ENCODE assay signal across 7 mouse cellular contexts in the genomic region with DNA sequence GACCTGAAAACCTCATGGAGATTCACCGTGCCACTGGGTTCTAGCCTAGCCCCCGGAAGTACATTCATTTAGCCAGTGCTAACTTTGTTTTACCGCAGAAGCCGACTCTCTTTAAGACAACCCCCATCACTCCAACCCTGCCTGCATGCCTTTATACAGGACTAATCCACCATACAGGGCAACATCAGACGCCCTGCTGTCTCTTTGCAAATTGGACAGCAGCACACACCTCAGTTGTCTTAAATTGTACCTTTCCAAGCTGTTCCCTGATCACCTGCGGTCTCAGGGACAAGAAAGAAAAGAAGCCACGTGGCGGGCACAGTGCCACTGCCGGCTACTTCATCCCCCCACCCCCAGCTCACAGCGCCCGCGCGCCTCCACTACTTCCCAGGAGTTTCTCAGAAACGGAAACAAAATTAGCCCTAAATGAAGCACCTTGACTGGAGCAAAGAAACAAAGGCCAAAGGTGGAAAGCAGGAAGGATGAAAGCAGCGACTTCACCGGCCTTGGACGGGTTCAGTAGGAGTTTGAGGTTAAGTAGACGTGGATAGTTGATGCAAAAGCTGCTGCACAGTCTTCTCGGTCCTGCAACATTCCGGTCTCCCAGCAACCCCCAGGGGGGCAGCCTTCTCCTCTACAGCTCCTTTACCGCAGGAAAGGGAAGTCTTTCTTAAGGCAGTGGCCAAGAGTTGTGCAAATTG.
A peak's percentile ranks its signal among the peaks of the same experiment; 100 is the strongest.
DNase-seq lines count a peak whose midpoint lies in the region; ATAC-seq and TF ChIP-seq lines count a peak whose summit lies in the region.

No protein-coding gene starts in this region.

- no peak for ATAC-seq in embryonic facial prominence, embryonic 11.5 days (replicated peaks; ENCODE audit: insufficient number of reproducible peaks, low FRiP score, low TSS enrichment, low read depth)
- no peak for ATAC-seq in hindbrain, embryonic 16.5 days
- ATAC-seq in liver, embryonic 13.5 days (ENCODE audit: low read depth), result peak; percentile 25; the same call in 1 of the 2 replicates

- 6% methylated on average over 21 of the region's 21 CpGs for WGBS in bone marrow, adult 2 months
- 6% methylated on average over 21 of the region's 21 CpGs for WGBS in embryonic facial prominence, embryonic 11.5 days
- WGBS in hindbrain, embryonic 16.5 days, result 4% methylated on average over 21 of the region's 21 CpGs
- WGBS in liver, embryonic 13.5 days (ENCODE audit: insufficient replicate concordance), result 10% methylated on average over 21 of the region's 21 CpGs
- WGBS in small intestine, adult 2 months, result 5% methylated on average over 21 of the region's 21 CpGs

- no peaks in the 10 kb centered on the region for H3K9me3 ChIP-seq in embryonic facial prominence, embryonic 11.5 days (replicated peaks; ENCODE audit: control insufficient read depth, low read length)
- no peaks in the 10 kb centered on the region for H3K9me3 ChIP-seq in hindbrain, embryonic 16.5 days (ENCODE audit: control insufficient read depth, low read length)
- no peaks in the 10 kb centered on the region for H3K9me3 ChIP-seq in liver, embryonic 13.5 days (replicated peaks)

- intact Hi-C loops in left cerebral cortex, postnatal 36 days (cut with DNase I), result no loop called here

- no peak for TF ChIP-seq CTCF in bone marrow, adult 2 months (IDR thresholded peaks at IDR 0.05; ENCODE audit: control insufficient read depth, insufficient read depth, low read length)
- no peak for TF ChIP-seq CTCF in small intestine, adult 2 months (IDR thresholded peaks at IDR 0.05; ENCODE audit: extremely low read depth, insufficient read length, insufficient replicate concordance, low read depth, low read length)

- no peaks in the 10 kb centered on the region for H3K27me3 ChIP-seq in embryonic facial prominence, embryonic 11.5 days (ENCODE audit: control insufficient read depth, insufficient read depth, low read length)
- no peaks in the 10 kb centered on the region for H3K27me3 ChIP-seq in hindbrain, embryonic 16.5 days (replicated peaks; ENCODE audit: control insufficient read depth, insufficient read depth, low read length)
- peaks cover 6% of the 10 kb centered on the region; the same call in 1 of the 2 replicates for H3K27me3 ChIP-seq in liver, embryonic 13.5 days
- no peaks in the 10 kb centered on the region for H3K27me3 ChIP-seq in small intestine, adult 2 months (ENCODE audit: control insufficient read depth, insufficient read depth, low read length)

- H3K4me1 ChIP-seq in bone marrow, adult 2 months (ENCODE audit: control insufficient read depth, insufficient read depth, low read length), result no peaks in the 10 kb centered on the region; the same call in 1 of the 2 replicates
- peaks cover 4% of the 10 kb centered on the region; the same call in 1 of the 2 replicates for H3K4me1 ChIP-seq in embryonic facial prominence, embryonic 11.5 days (ENCODE audit: control insufficient read depth, insufficient read depth, low read length)
- H3K4me1 ChIP-seq in hindbrain, embryonic 16.5 days (ENCODE audit: control insufficient read depth, insufficient read depth, low read depth, low read length), result peaks cover 8% of the 10 kb centered on the region
- peaks cover 21% of the 10 kb centered on the region for H3K4me1 ChIP-seq in liver, embryonic 13.5 days (replicated peaks)
- peaks cover 6% of the 10 kb centered on the region; the same call in 1 of the 2 replicates for H3K4me1 ChIP-seq in small intestine, adult 2 months (ENCODE audit: control insufficient read depth, insufficient read depth, insufficient read length, low read length)

- TF ChIP-seq POLR2A in bone marrow, adult 2 months (IDR thresholded peaks at IDR 0.05; ENCODE audit: borderline replicate concordance, control insufficient read depth, low read depth, low read length), result no peak
- TF ChIP-seq POLR2A in small intestine, adult 2 months (IDR thresholded peaks at IDR 0.05; ENCODE audit: low read depth, low read length), result no peak

- H3K4me2 ChIP-seq in embryonic facial prominence, embryonic 11.5 days (ENCODE audit: low read depth, low read length), result peak overlapping the region; percentile 19; the same call in 1 of the 2 replicates
- H3K4me2 ChIP-seq in hindbrain, embryonic 16.5 days (ENCODE audit: low read length), result peak overlapping the region; percentile 36
- H3K4me2 ChIP-seq in liver, embryonic 13.5 days, result peak overlapping the region; percentile 56

- peak overlapping the region; percentile 21 for H3K4me3 ChIP-seq in bone marrow, adult 2 months (replicated peaks; ENCODE audit: control insufficient read depth, low read depth, low read length)
- H3K4me3 ChIP-seq in embryonic facial prominence, embryonic 11.5 days (ENCODE audit: low read depth, low read length), result no peak overlapping the region
- no peak overlapping the region for H3K4me3 ChIP-seq in hindbrain, embryonic 16.5 days (ENCODE audit: low read length)
- peak overlapping the region; percentile 31; the same call in 1 of the 2 replicates for H3K4me3 ChIP-seq in liver, embryonic 13.5 days (replicated peaks)
- H3K4me3 ChIP-seq in small intestine, adult 2 months (ENCODE audit: low read depth, low read length), result peak overlapping the region; percentile 30

- DNase-seq in embryonic facial prominence, embryonic 11.5 days (ENCODE audit: low spot score), result peak; percentile 53
- no peak for DNase-seq in liver, embryonic 13.5 days
- DNase-seq in layer of hippocampus, postnatal 14 days (ENCODE audit: low spot score in 2 of 2), result no peak
- DNase-seq in left cerebral cortex, postnatal 36 days (ENCODE audit: low spot score in 2 of 2), result no peak

- H3K36me3 ChIP-seq in embryonic facial prominence, embryonic 11.5 days (replicated peaks; ENCODE audit: control insufficient read depth, insufficient read depth, low read depth, low read length), result no peaks in the 10 kb centered on the region
- H3K36me3 ChIP-seq in hindbrain, embryonic 16.5 days (ENCODE audit: control insufficient read depth, insufficient read depth, low read length), result no peaks in the 10 kb centered on the region
- no peaks in the 10 kb centered on the region for H3K36me3 ChIP-seq in liver, embryonic 13.5 days
- no peaks in the 10 kb centered on the region for H3K36me3 ChIP-seq in small intestine, adult 2 months (ENCODE audit: control insufficient read depth, insufficient read depth, low read length)

- H3K27ac ChIP-seq in bone marrow, adult 2 months (ENCODE audit: control insufficient read depth, insufficient read depth, low read depth, low read length, poor library complexity), result no peak overlapping the region
- no peak overlapping the region for H3K27ac ChIP-seq in embryonic facial prominence, embryonic 11.5 days (replicated peaks; ENCODE audit: low read depth, low read length)
- no peak overlapping the region for H3K27ac ChIP-seq in hindbrain, embryonic 16.5 days (ENCODE audit: low read depth, low read length)
- peak overlapping the region; percentile 64 for H3K27ac ChIP-seq in liver, embryonic 13.5 days
- no peak overlapping the region for H3K27ac ChIP-seq in small intestine, adult 2 months (ENCODE audit: insufficient read depth, low read depth, low read length)

- no peak overlapping the region; the same call in 1 of the 2 replicates for H3K9ac ChIP-seq in embryonic facial prominence, embryonic 11.5 days (replicated peaks; ENCODE audit: low read length)
- no peak overlapping the region for H3K9ac ChIP-seq in hindbrain, embryonic 16.5 days (ENCODE audit: low read depth, low read length)
- H3K9ac ChIP-seq in liver, embryonic 13.5 days, result peak overlapping the region; percentile 36; the same call in 1 of the 2 replicates

Comparison
In these comparisons a context has a peak if more than half of its experiments do, and no peak if none do; other contexts are left out.
1. H3K4me3 ChIP-seq: peak in bone marrow, adult 2 months (single experiment), liver, embryonic 13.5 days (single experiment) and small intestine, adult 2 months (single experiment); none in embryonic facial prominence, embryonic 11.5 days (single experiment) and hindbrain, embryonic 16.5 days (single experiment).
2. Peak in every context shown above with its lines, with median percentiles within 50 percentile points of each other: H3K4me2 ChIP-seq.